Mouse (Mus musculus): ENCODE results near the gene Gm8180. TPM values are rescaled to one million over a fixed set of nuclear protein-coding genes. Genes with fewer than 3 reads are reported as not detected.
"Not testable (repeated sequence)": the region's sequence is repeated elsewhere in the genome, so short reads cannot be mapped to it uniquely, and the experiment has no call there.

Gm8180 gene
- polyA plus RNA-seq, 1 experiment from 2014 or later = not detected

DNA sequence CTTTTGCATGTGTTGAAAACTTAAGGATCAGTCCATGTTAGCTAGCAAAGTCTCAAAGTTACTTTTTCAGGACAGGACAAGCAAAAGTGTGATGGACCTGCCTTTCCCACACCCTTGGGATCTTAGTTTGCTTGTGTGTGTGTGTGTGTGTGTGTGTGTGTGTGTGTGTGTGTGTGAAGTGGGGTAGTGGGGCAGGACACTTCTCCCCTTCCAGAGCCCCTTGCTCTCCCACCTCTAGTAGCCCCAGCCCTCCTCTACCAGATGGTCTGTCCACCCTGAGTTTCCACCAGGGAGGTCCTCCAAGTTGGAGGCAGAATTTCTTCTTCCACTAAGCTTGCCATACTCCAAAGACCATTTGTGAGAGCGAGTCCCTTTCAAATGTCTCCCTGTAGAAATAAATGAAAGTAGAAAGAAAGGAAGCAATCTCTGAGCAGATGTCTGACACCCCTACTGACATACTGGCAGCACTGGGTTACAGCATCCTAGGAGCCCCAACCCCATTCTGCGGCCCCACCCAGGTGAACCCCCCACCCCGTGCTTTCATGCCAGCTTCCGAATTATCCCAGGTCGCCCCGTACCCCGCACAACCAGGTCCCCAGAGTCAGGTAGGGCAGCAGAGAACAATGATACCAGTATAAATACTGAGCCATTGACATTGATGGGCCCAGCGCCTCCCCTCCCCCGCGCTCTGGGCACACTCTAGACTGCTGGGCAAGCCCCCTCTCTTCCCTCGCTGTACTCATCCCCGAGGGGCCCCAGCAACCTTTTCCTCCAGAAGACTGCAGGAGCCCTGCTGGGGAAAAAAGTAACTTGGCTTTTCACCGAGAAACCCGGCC lies 11.7 kb upstream of the Gm8180 start:
- WGBS = 22% methylated on average over 12 of the region's 14 CpGs
- Histone ChIP-seq H3K27me3 (ENCODE audit: control insufficient read depth, insufficient read depth, low read length) (no peaks in the 10 kb centered on the region), H3K36me3 (ENCODE audit: control insufficient read depth, insufficient read depth, low read length) (no peaks in the 10 kb centered on the region), H3K27ac (replicated peaks; ENCODE audit: low read depth, low read length) (no peak overlapping the region), H3K9ac (ENCODE audit: low read length) (no peak overlapping the region), H3K9me3 (ENCODE audit: control insufficient read depth, low read length) (no peaks in the 10 kb centered on the region), H3K4me2 (ENCODE audit: low read depth, severe bottlenecking) (peak overlapping the region; percentile 17; the same call in 1 of the 2 replicates), H3K4me1 (ENCODE audit: control insufficient read depth, insufficient read depth, low read length) (no peaks in the 10 kb centered on the region), H3K4me3 (ENCODE audit: low read depth, low read length) (no peak overlapping the region)
- DNase-seq (ENCODE audit: low spot score) (no peak), ATAC-seq (ENCODE audit: insufficient number of reproducible peaks, low FRiP score, low TSS enrichment, low read depth) (peak; percentile 57; the same call in 1 of the 2 replicates)

DNA sequence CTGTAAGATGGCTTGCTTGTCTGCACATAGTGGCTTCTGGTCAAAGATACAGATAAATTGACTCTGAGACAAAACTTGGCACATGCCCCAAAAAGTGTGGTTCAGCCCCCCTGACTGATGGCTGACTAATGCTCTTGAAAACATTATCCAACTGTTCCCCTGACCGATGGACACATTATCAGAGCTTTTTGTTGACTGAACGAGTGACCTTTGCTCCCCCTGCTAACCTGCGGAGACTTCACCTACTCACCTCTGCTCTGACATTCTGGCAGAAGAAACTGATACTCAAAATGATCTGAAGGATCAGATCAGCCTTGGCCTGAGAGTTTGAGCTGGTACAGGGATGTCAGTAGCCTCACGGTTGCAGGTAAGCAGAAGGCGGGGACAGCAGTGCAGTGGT lies 9.3 kb upstream of the Gm8180 start:
- H3K27ac ChIP-seq (replicated peaks; ENCODE audit: low read depth, low read length); H3K9me3 ChIP-seq (ENCODE audit: control insufficient read depth, low read length); ATAC-seq (ENCODE audit: insufficient number of reproducible peaks, low FRiP score, low TSS enrichment, low read depth); H3K9ac ChIP-seq (ENCODE audit: low read length); H3K36me3 ChIP-seq (ENCODE audit: control insufficient read depth, insufficient read depth, low read length); H3K4me1 ChIP-seq (ENCODE audit: control insufficient read depth, insufficient read depth, low read length); H3K4me2 ChIP-seq (ENCODE audit: low read depth, severe bottlenecking); H3K4me3 ChIP-seq (ENCODE audit: low read depth, low read length); DNase-seq (ENCODE audit: low spot score); H3K27me3 ChIP-seq (ENCODE audit: control insufficient read depth, insufficient read depth, low read length): not testable (repeated sequence)
- WGBS = 80% methylated on average over 5 of the region's 5 CpGs

DNA sequence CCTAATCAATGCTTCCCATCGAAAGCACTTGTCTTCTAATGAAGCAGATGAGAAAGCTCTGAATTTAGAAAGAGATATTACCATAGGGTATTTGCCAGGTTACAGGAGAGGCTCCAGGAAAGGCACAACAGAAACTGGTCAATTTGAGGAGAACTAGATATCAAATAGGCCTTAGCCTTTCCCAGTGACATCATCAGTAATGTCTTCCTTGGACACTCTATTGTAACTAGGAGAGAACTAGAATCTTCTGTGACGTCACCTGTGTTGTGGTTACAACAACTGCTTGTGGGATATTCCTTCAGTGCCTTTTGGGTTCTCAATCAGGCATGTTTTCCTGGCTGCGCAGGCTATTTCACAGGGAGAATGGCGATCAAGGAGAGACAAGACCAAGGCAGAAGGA lies 37.0 kb downstream of the Gm8180 start, which contains the start of gene Gm6526:
TSS of gene Gm6526 (plus strand) at position 301 of the 400 bp plus-strand sequence.
- H3K27ac ChIP-seq (replicated peaks; ENCODE audit: low read depth, low read length); H3K36me3 ChIP-seq (ENCODE audit: control insufficient read depth, insufficient read depth, low read length); H3K9ac ChIP-seq (ENCODE audit: low read length); DNase-seq (ENCODE audit: low spot score); H3K9me3 ChIP-seq (ENCODE audit: control insufficient read depth, low read length); ATAC-seq (ENCODE audit: insufficient number of reproducible peaks, low FRiP score, low TSS enrichment, low read depth); H3K4me2 ChIP-seq (ENCODE audit: low read depth, severe bottlenecking); H3K4me3 ChIP-seq (ENCODE audit: low read depth, low read length); H3K4me1 ChIP-seq (ENCODE audit: control insufficient read depth, insufficient read depth, low read length); H3K27me3 ChIP-seq (ENCODE audit: control insufficient read depth, insufficient read depth, low read length): not testable (repeated sequence)
- WGBS = 78% methylated on average over 4 of the region's 4 CpGs

Other genes starting within 250 kb of the Gm8180 start
- not detected in 2 replicates for gene Gm5799, start 241.2 kb downstream of the Gm8180 start, polyA plus RNA-seq (2014; fragmentation: Nextera tagmentation; extraction: Ambion mirVana)
- not detected in 2 replicates for gene Gm17654, start 205.6 kb downstream of the Gm8180 start, polyA plus RNA-seq (2014; fragmentation: Nextera tagmentation; extraction: Ambion mirVana)
- not detected in 2 replicates for gene Gm10375, start 176.7 kb downstream of the Gm8180 start, polyA plus RNA-seq (2014; fragmentation: Nextera tagmentation; extraction: Ambion mirVana)
- gene Gm8165, start 107.5 kb downstream of the Gm8180 start, polyA plus RNA-seq (2014; fragmentation: Nextera tagmentation; extraction: Ambion mirVana) = not detected in 2 replicates
- 1.5 and 2.5 TPM in 2 replicates for gene Gm7324, start 86.9 kb downstream of the Gm8180 start, polyA plus RNA-seq (2014; fragmentation: Nextera tagmentation; extraction: Ambion mirVana)
- gene Gm16506, start 57.3 kb downstream of the Gm8180 start, polyA plus RNA-seq (2014; fragmentation: Nextera tagmentation; extraction: Ambion mirVana) = not detected in 2 replicates
- gene Gm6526, start 36.9 kb downstream of the Gm8180 start, polyA plus RNA-seq (2014; fragmentation: Nextera tagmentation; extraction: Ambion mirVana) = not detected in 2 replicates
- not detected in 2 replicates for gene Ear1, start 90.8 kb upstream of the Gm8180 start, polyA plus RNA-seq (2014; fragmentation: Nextera tagmentation; extraction: Ambion mirVana)
- gene Ear10, start 138.8 kb upstream of the Gm8180 start, polyA plus RNA-seq (2014; fragmentation: Nextera tagmentation; extraction: Ambion mirVana) = not detected in 2 replicates
- gene Gm8113, start 140.6 kb upstream of the Gm8180 start, polyA plus RNA-seq (2014; fragmentation: Nextera tagmentation; extraction: Ambion mirVana) = 10.5 and 12.9 TPM in 2 replicates
- not detected in 2 replicates for gene Ang5, start 172.3 kb upstream of the Gm8180 start, polyA plus RNA-seq (2014; fragmentation: Nextera tagmentation; extraction: Ambion mirVana)
- gene Ang6, start 217.5 kb upstream of the Gm8180 start, polyA plus RNA-seq (2014; fragmentation: Nextera tagmentation; extraction: Ambion mirVana) = not detected in 2 replicates

Measured in limb, embryonic 11.5 days (tissue).